Mouse (Mus musculus) effector memory CD4-positive, alpha-beta T cell, adult 7 months (primary cell): ENCODE data around the gene D430042O09Rik. TPM values are rescaled to one million over a fixed set of nuclear protein-coding genes. Genes with fewer than 3 reads are reported as not detected.

Experiments used
- polyA plus RNA-seq: library from polyadenylated mRNA; unstranded; fragments of 100-300 nt; shearing (Covaris generic); gene quantifications from one replicate; pipeline ENCODE4 v1.2.1, GENCODE M21; 2017

Gene D430042O09Rik
- polyA plus RNA-seq, result 6.3 TPM

DNA sequence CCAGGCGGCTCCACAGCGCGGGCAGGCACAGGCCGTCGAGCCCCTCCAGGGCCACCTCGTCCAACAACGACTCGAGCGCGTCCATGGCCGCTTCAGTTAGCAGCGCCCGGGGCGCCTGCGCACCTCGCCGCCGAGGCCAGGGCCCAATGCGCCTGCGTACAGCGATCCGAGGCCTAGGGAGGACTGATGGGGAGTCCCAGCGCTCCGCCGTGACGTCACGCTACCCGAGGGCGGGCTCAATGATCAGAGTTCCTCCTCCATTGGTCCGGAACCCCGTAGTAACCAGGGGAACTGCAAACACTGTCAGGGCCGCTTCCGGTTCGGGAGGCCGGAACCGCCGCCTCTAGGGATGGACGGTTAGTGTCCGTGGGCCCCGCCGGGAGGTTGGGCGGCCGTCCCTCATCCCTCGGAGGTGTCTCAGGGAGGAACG is at the start of gene D430042O09Rik, which contains the start of gene Gtf3c1:
Gene D430042O09Rik (plus strand): TSS at position 296 of the 430 bp plus-strand sequence.
Gene Gtf3c1 (minus strand): TSS at position 188 of the 430 bp plus-strand sequence.

Other genes starting within 250 kb of the D430042O09Rik start
- 74.5 TPM for gene Nsmce1, start 216.3 kb upstream of the D430042O09Rik start, polyA plus RNA-seq
- gene Il4ra, start 155.8 kb upstream of the D430042O09Rik start, polyA plus RNA-seq, result 506 TPM
- gene Il21r, start 104.5 kb upstream of the D430042O09Rik start, polyA plus RNA-seq, result 715 TPM
- gene Gtf3c1, start 108 bp upstream of the D430042O09Rik start, polyA plus RNA-seq, result 32.8 TPM